Mouse (Mus musculus): ENCODE data around the gene Prkd2. TPM values are rescaled to one million over a fixed set of nuclear protein-coding genes. Genes with fewer than 3 reads are reported as not detected.

Prkd2 gene
- polyA plus RNA-seq, 1 experiment from 2014 or later = 11.1 TPM

DNA sequence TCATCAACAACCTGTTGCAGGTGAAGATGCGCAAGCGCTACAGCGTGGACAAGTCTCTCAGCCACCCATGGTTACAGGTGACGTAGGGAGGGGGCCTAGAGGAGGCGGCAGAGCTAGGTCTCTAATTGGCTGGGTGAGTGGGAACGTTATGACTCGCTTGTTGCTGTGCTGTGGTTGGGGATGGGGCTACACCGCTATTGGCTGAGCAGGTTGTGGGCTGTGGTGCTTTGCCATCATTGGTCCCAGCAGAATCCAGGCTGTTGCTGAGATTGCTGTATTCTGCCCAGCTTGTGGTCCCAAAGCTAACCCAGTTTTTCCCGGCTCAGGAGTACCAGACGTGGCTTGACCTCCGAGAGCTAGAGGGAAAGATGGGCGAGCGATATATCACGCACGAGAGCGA is 26.8 kb downstream of the Prkd2 start:
- WGBS = 34% methylated on average over 16 of the region's 16 CpGs
- Histone ChIP-seq H3K9ac (ENCODE audit: low read length) (no peak overlapping the region), H3K4me1 (ENCODE audit: control insufficient read depth, insufficient read depth, low read length) (peaks cover 6% of the 10 kb centered on the region; the same call in 1 of the 2 replicates), H3K4me3 (replicated peaks; ENCODE audit: low read length) (peak overlapping the region; percentile 6; the same call in 1 of the 2 replicates), H3K27ac (ENCODE audit: low read length) (no peak overlapping the region), H3K36me3 (ENCODE audit: control insufficient read depth, insufficient read depth, low read length) (peaks cover 5% of the 10 kb centered on the region), H3K4me2 (ENCODE audit: low read depth, low read length) (peak overlapping the region; percentile 31; the same call in 1 of the 2 replicates), H3K27me3 (ENCODE audit: control insufficient read depth, insufficient read depth, low read length) (no peaks in the 10 kb centered on the region), H3K9me3 (replicated peaks; ENCODE audit: control insufficient read depth, low read length) (no peaks in the 10 kb centered on the region)
- ATAC-seq (ENCODE audit: insufficient read depth, low FRiP score) = peak; percentile 91

DNA sequence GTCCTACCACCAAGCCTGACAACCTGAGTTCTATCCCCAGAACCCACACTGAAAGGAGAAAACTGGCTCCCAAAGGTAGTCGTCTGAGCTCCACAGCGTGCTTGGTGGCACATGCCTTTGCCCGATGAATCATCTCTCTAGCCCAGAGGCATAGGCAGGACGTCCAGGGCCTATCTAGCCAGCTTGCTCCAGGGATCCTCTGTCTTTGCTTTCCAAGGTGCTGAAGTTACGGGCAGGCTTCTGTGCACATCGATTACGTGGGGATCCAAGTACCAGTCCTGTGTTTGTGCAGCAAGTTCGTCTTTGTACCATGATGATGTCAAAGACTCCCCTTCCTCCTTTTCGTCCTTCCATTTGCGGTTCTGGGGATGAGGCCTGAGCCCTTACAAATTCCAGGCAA is 28.9 kb downstream of the Prkd2 start:
- 77% methylated on average over 10 of the region's 10 CpGs for WGBS
- no peak overlapping the region for H3K4me3 ChIP-seq (replicated peaks; ENCODE audit: low read length)

DNA sequence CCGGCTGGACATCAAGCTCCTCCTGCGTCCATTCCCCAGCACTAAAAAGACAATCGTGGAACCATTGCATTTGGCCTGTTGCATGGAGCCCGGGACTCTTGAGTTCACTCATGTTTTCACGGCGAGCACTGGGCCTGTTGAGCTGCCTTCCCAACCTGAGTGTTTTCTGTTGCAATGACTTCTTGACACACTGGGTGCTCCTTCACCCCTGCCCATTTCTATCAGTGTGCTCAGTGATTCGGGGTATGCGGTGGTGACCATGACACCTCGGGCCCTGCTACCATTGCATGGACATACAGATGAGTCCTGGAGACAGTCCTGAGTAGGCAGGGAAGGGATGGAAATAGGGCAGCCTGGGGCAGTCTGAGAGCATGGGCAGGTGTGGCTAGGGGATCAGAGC is 29.8 kb downstream of the Prkd2 start:
- Histone ChIP-seq H3K27ac (ENCODE audit: low read length) (no peak overlapping the region), H3K4me2 (ENCODE audit: low read depth, low read length) (no peak overlapping the region), H3K9me3 (replicated peaks; ENCODE audit: control insufficient read depth, low read length) (no peaks in the 10 kb centered on the region), H3K36me3 (ENCODE audit: control insufficient read depth, insufficient read depth, low read length) (no peaks in the 10 kb centered on the region), H3K27me3 (ENCODE audit: control insufficient read depth, insufficient read depth, low read length) (no peaks in the 10 kb centered on the region), H3K4me1 (ENCODE audit: control insufficient read depth, insufficient read depth, low read length) (peaks cover 14% of the 10 kb centered on the region; the same call in 1 of the 2 replicates), H3K9ac (ENCODE audit: low read length) (no peak overlapping the region), H3K4me3 (replicated peaks; ENCODE audit: low read length) (no peak overlapping the region)
- no peak for ATAC-seq (ENCODE audit: insufficient read depth, low FRiP score)
- 90% methylated on average over 9 of the region's 9 CpGs for WGBS

More for the DNA sequence above, 28.9 kb downstream of the Prkd2 start:
- H3K9ac ChIP-seq (ENCODE audit: low read length) = no peak overlapping the region
- H3K4me2 ChIP-seq (ENCODE audit: low read depth, low read length) = no peak overlapping the region
- H3K27me3 ChIP-seq (ENCODE audit: control insufficient read depth, insufficient read depth, low read length) = no peaks in the 10 kb centered on the region
- peaks cover 8% of the 10 kb centered on the region; the same call in 1 of the 2 replicates for H3K4me1 ChIP-seq (ENCODE audit: control insufficient read depth, insufficient read depth, low read length)
- no peak overlapping the region for H3K27ac ChIP-seq (ENCODE audit: low read length)
- H3K36me3 ChIP-seq (ENCODE audit: control insufficient read depth, insufficient read depth, low read length) = no peaks in the 10 kb centered on the region
- ATAC-seq (ENCODE audit: insufficient read depth, low FRiP score) = no peak
- no peaks in the 10 kb centered on the region for H3K9me3 ChIP-seq (replicated peaks; ENCODE audit: control insufficient read depth, low read length)

DNA sequence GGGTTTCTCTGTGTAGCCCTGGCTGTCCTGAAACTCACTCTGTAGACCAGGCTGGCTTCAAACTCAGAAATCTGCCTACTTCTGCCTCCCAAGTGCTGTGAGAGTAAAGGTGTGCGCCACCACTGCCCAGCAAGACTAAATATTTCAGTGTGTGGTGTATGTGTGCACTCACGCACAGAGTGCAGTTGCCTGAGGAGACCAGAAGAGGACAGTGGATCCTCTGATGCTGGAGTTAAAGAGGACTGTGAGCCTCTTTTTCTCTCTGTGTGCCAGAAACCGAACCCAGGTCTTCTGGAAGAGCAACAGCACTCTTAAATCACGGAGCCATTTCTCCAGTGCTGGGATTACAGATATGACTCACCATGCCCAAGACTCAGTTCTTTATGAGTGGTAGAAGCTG is 30.7 kb downstream of the Prkd2 start:
- Histone ChIP-seq H3K4me1 (ENCODE audit: control insufficient read depth, insufficient read depth, low read length) (peaks cover 14% of the 10 kb centered on the region; the same call in 1 of the 2 replicates), H3K9me3 (replicated peaks; ENCODE audit: control insufficient read depth, low read length) (no peaks in the 10 kb centered on the region), H3K27ac (ENCODE audit: low read length) (no peak overlapping the region), H3K36me3 (ENCODE audit: control insufficient read depth, insufficient read depth, low read length) (no peaks in the 10 kb centered on the region), H3K4me2 (ENCODE audit: low read depth, low read length) (no peak overlapping the region), H3K27me3 (ENCODE audit: control insufficient read depth, insufficient read depth, low read length) (no peaks in the 10 kb centered on the region), H3K4me3 (replicated peaks; ENCODE audit: low read length) (no peak overlapping the region), H3K9ac (ENCODE audit: low read length) (no peak overlapping the region)
- 90% methylated on average over 4 of the region's 4 CpGs for WGBS
- ATAC-seq (ENCODE audit: insufficient read depth, low FRiP score) = no peak

DNA sequence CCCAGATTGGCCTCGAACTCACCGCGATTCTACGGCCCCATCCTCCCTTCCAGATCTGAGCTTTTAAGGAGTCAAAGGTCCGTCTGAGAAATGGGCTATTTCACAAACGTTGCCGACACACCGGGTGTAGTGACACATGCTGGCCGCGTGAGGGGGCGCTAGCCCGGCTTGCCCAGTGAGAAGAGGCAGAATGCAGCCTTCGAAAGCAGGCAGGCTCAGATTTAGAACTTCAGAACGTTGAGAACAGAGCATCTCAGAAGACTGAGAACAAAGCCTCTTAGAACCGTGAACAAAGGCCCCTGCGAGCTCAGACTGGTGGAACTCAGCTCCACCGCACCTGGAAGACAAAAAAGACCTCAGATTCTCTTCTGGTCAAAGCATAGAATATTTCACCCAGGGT is 31.5 kb downstream of the Prkd2 start:
- Histone ChIP-seq H3K4me3 (replicated peaks; ENCODE audit: low read length) (peak overlapping the region; percentile 45), H3K4me1 (ENCODE audit: control insufficient read depth, insufficient read depth, low read length) (peaks cover 14% of the 10 kb centered on the region; the same call in 1 of the 2 replicates), H3K9ac (ENCODE audit: low read length) (peak overlapping the region; percentile 67), H3K9me3 (replicated peaks; ENCODE audit: control insufficient read depth, low read length) (no peaks in the 10 kb centered on the region), H3K27me3 (ENCODE audit: control insufficient read depth, insufficient read depth, low read length) (no peaks in the 10 kb centered on the region), H3K27ac (ENCODE audit: low read length) (peak overlapping the region; percentile 95), H3K36me3 (ENCODE audit: control insufficient read depth, insufficient read depth, low read length) (no peaks in the 10 kb centered on the region), H3K4me2 (ENCODE audit: low read depth, low read length) (peak overlapping the region; percentile 58)
- 3% methylated on average over 17 of the region's 17 CpGs for WGBS
- no peak for ATAC-seq (ENCODE audit: insufficient read depth, low FRiP score)

DNA sequence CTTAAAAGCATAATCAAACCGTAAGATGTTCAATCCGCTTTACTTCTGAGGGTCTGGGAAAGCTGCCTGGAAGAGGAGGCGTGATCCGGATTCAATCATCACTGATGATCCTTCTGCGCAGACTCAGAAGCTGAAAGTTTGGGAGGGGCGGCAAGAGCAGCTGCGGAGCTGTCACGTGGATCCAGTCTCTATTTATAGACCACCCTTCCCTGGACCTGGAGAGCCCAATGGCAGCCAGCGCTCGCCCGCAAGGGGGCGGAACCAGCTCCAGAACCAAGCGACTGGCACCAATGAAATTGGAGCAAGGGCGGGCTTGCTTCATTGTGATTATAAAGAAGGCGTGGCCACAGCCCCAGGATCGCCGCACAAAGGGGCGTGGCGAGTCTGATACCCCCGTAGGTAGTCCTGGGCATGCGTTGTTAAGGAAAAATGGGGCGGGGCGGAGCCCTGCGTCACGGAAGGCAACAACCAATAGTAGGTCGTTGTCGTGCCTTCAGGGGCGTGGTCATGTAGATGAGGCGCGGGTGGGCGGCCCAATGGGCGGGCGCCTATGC is 32.1 kb downstream of the Prkd2 start:
- Histone ChIP-seq H3K4me2 (ENCODE audit: low read depth, low read length) (peak overlapping the region; percentile 60), H3K27ac (ENCODE audit: low read length) (peak overlapping the region; percentile 95), H3K27me3 (ENCODE audit: control insufficient read depth, insufficient read depth, low read length) (no peaks in the 10 kb centered on the region), H3K9ac (ENCODE audit: low read length) (peak overlapping the region; percentile 89), H3K4me3 (replicated peaks; ENCODE audit: low read length) (peak overlapping the region; percentile 55), H3K36me3 (ENCODE audit: control insufficient read depth, insufficient read depth, low read length) (no peaks in the 10 kb centered on the region), H3K4me1 (ENCODE audit: control insufficient read depth, insufficient read depth, low read length) (peaks cover 18% of the 10 kb centered on the region; the same call in 1 of the 2 replicates), H3K9me3 (replicated peaks; ENCODE audit: control insufficient read depth, low read length) (no peaks in the 10 kb centered on the region)
- peak; percentile 97 for ATAC-seq (ENCODE audit: insufficient read depth, low FRiP score)
- WGBS = under 1% methylated on average over 33 of the region's 33 CpGs

DNA sequence AGATGAGACGGTGACA is 32.4 kb downstream of the Prkd2 start, which contains the start of gene Dact3:
Dact3 (plus strand) TSS at position 8 of the 16 bp plus-strand sequence.
- ATAC-seq (ENCODE audit: insufficient read depth, low FRiP score) = no peak
- peak within 1 kb of the TSS; percentile 55 for H3K4me3 ChIP-seq (replicated peaks; ENCODE audit: low read length)
- no peaks in the 10 kb centered on the region for H3K27me3 ChIP-seq (ENCODE audit: control insufficient read depth, insufficient read depth, low read length)
- peak within 1 kb of the TSS; percentile 95 for H3K27ac ChIP-seq (ENCODE audit: low read length)
- H3K9me3 ChIP-seq (replicated peaks; ENCODE audit: control insufficient read depth, low read length) = no peaks in the 10 kb centered on the region
- H3K4me1 ChIP-seq (ENCODE audit: control insufficient read depth, insufficient read depth, low read length) = peaks cover 20% of the 10 kb centered on the region; the same call in 1 of the 2 replicates
- peak within 1 kb of the TSS; percentile 60 for H3K4me2 ChIP-seq (ENCODE audit: low read depth, low read length)
- WGBS = 0% methylated on average over 1 of the region's 1 CpGs
- peak within 1 kb of the TSS; percentile 89 for H3K9ac ChIP-seq (ENCODE audit: low read length)
- no peaks in the 10 kb centered on the region for H3K36me3 ChIP-seq (ENCODE audit: control insufficient read depth, insufficient read depth, low read length)

DNA sequence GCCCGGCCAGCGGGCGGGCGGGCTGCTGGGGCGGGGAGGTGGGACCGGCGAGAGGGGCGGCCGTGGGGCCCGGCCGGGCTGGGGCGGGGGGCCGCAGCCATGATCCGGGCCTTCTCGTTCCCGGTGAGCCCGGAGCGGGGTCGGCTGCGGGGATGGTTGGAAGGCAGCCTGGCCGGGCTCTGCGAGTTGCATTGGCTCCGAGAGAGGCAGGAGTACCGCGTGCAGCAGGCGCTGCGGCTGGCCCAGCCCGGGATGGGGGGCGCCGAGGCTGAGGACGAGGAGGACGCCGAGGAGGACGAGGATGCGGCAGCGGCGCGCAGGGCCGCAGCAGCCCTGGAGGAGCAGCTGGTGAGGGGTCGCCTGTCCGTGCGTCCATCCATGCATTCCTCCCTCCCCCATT is 32.6 kb downstream of the Prkd2 start:
- Histone ChIP-seq H3K27ac (ENCODE audit: low read length) (peak overlapping the region; percentile 83), H3K4me1 (ENCODE audit: control insufficient read depth, insufficient read depth, low read length) (peaks cover 22% of the 10 kb centered on the region; the same call in 1 of the 2 replicates), H3K9me3 (replicated peaks; ENCODE audit: control insufficient read depth, low read length) (no peaks in the 10 kb centered on the region), H3K36me3 (ENCODE audit: control insufficient read depth, insufficient read depth, low read length) (no peaks in the 10 kb centered on the region), H3K4me2 (ENCODE audit: low read depth, low read length) (peak overlapping the region; percentile 60), H3K27me3 (ENCODE audit: control insufficient read depth, insufficient read depth, low read length) (no peaks in the 10 kb centered on the region), H3K9ac (ENCODE audit: low read length) (peak overlapping the region; percentile 89), H3K4me3 (replicated peaks; ENCODE audit: low read length) (peak overlapping the region; percentile 55)
- ATAC-seq (ENCODE audit: insufficient read depth, low FRiP score) = no peak; the same call in 1 of the 2 replicates
- WGBS = under 1% methylated on average over 41 of the region's 42 CpGs

DNA sequence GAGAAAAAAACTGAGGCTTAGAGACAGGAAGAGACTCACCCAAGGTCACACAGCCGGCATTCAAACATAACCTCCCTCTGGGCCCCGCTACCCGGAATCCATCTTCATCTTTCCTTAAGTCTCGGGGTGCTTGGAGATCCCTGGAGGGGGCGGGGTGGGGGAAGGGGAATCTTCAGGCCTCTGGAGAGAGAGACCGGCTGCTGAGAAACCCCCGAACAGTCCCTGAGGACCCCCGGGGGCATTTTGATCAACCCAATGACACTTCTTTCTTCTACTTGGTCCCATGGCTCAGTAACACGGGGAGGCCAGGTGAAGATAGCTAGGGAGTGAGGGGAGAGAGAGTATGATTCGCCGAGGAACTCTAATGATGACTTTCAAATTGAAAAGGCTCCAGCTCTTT is 33.3 kb downstream of the Prkd2 start:
- Histone ChIP-seq H3K4me3 (replicated peaks; ENCODE audit: low read length) (peak overlapping the region; percentile 55), H3K36me3 (ENCODE audit: control insufficient read depth, insufficient read depth, low read length) (no peaks in the 10 kb centered on the region), H3K4me2 (ENCODE audit: low read depth, low read length) (peak overlapping the region; percentile 60), H3K27ac (ENCODE audit: low read length) (peak overlapping the region; percentile 83), H3K27me3 (ENCODE audit: control insufficient read depth, insufficient read depth, low read length) (no peaks in the 10 kb centered on the region), H3K4me1 (ENCODE audit: control insufficient read depth, insufficient read depth, low read length) (peaks cover 29% of the 10 kb centered on the region), H3K9ac (ENCODE audit: low read length) (peak overlapping the region; percentile 89), H3K9me3 (replicated peaks; ENCODE audit: control insufficient read depth, low read length) (no peaks in the 10 kb centered on the region)
- no peak for ATAC-seq (ENCODE audit: insufficient read depth, low FRiP score)
- 13% methylated on average over 11 of the region's 11 CpGs for WGBS

Measured in stomach, embryonic 16.5 days (tissue).